Mouse (Mus musculus) erythroblast, adult 5-6 weeks (primary cell): ENCODE data around the gene Iqschfp. TPM values are rescaled to one million over a fixed set of nuclear protein-coding genes. Genes with fewer than 3 reads are reported as not detected.

ENCODE experiments used
- ATAC-seq: replicated peaks from 2 replicates; pipeline ENCODE4 v1.8.0; 2016; ENCODE audit warnings: moderate number of reproducible peaks, mild to moderate bottlenecking, moderate TSS enrichment, inconsistent platforms; ENCODE audit not compliant: poor library complexity, low FRiP score, severe bottlenecking
- total RNA-seq, 2 experiments: library from RNA; stranded (forward) in 1 of 2; stranded (reverse) in 1 of 2; fragments of 150-400 nt in 1 of 2; fragments of 200-764, 138-1000 nt in 1 of 2; gene quantifications; 2 replicates each; pipeline versions ENCODE4 v1.2.3 to v1.2.4; 2015 to 2017; ENCODE audit warnings: low replicate concordance in 2 of 2

The Iqschfp gene
- total RNA-seq, 2 experiments from 2014 or later = not detected

DNA sequence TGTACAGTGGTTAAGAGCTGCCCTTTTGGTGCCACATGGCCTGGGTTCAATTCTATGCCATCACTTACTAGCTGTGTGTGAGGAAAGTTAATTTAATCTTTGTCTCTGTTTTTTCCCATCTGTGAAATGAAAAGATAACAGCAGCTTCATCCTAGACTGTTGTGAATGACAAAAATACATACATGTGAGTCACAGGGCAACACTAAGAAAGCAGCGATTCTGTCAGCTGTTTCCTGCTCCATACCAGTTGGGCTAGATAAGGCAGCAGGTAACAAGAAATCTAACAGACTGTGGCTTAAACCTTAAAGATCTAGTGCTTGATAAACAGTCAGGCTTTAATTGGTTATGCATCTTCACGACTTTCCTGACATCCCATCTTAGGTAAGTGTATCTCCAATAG lies 297.1 kb downstream of the Iqschfp start:
- ATAC-seq = no peak

- no peak for ATAC-seq
Observed at GRCm38 (mm10) chr3:68196933-68197332, 304.9 kb downstream of the Iqschfp start.

DNA sequence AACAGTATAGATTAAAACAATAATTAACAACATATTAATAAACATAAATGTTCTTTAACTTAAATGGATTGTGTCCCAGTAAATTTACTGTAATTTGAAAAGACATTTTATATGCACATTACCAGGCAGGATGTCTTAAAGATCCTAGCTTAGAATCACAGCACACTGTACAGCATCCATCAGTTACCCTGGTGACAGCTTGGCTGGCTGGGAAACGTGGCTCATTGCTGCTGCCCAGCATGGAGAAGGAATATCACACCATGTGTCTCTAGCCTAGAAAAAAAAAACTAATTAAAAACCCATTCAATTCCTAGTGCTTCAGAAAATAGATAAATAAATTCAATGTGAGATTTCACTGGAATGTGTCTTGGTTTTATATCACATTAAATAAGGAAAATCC lies 309.2 kb downstream of the Iqschfp start:
- ATAC-seq = no peak

DNA sequence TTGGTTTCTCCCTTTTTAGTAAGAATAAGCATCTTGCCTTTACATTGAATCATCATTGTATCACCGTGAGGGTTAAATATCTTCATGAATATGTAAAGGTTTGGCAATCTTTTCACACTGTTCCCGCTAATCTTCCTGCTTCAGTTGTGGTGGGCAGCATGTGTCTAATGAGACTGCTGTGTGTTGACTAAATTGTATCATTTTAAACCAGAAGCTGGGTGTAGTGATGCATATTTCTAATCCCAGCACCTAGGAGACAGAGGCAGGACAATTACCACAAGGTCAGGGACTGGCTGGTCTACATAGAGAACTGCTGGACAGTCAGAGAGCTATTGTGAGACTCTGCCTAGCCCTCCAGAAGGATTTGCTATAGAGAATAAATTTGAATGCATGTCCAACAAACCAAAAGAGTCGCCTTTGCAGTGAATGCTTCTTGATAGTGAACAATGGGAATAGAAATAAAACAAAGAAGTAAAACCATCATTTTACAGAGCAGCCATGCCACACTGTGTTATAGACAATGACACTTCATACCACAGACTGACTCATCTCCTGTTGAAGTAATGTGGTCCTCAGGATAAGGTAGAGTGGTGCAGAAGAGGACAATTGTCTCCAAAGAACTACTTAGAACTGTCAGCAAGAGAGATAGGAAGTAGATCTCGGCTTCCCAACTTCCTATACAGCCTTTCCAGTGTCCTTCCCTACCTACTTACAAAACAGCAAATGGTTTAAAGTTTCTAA lies 310.3 kb downstream of the Iqschfp start:
- ATAC-seq = no peak

- no peak for ATAC-seq
Observed at GRCm38 (mm10) chr3:68203934-68204467, 312.0 kb downstream of the Iqschfp start.

DNA sequence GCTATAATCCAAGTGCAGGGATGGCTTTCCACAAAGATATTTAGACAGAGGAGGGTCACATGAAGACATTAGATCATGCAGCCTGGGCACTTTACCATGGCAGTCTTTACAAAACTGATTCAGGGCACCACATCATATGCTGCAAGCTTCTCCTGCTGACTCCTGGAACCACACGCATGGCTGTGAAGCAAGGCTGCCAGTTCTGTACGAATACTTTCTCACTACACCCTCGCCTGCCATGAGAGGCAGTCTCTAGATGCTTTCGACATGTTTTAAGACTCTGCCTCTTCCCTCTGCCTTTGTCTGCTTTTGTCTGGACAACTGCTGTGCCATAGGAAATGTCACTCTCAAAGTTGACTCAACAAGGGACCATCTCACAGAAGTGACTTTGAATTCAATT lies 318.4 kb downstream of the Iqschfp start:
- ATAC-seq = no peak

DNA sequence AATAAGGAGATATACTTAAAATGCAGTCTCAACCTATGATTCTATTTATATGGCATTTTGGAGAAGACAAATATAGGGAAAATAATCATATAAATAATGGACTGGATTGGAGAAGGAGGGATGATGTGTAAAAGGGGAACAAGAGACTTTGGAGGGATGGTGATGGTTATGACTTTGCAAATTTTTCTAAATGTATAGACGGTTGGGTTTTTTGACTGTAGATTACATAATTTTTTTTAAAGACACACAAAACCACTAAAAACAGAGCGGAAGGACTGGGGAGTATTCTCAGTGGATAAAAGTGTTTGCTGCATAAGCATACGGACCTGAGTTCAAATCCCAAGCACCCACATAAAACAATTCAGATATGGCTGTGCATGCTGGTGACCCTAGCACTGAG lies 329.4 kb downstream of the Iqschfp start:
- no peak for ATAC-seq

- no peak for ATAC-seq
Observed at GRCm38 (mm10) chr3:68239887-68240286, 347.9 kb downstream of the Iqschfp start.

- no peak for ATAC-seq
Observed at GRCm38 (mm10) chr3:68243239-68243638, 351.2 kb downstream of the Iqschfp start.

DNA sequence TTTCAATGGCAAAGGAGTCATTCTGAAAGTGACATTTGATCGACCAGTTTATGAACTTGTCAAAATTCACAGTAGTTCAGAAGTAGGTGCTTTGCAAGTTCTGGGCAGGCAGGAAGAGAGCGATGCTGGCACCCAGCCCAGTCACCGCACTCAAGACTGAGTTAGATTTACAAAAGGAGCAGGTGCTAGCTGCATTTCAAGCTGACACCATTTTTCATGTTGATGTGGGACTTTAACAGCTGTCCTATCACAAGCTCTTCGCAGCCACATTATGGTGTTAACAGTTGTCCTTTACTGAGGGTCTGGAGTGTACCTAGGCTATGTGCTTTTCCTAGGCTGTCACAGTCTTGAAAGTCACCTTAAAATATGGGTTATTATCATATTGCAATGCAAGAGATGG lies 354.1 kb downstream of the Iqschfp start:
- ATAC-seq = no peak

- ATAC-seq = no peak
Observed at GRCm38 (mm10) chr3:68250589-68250988, 358.6 kb downstream of the Iqschfp start.

DNA sequence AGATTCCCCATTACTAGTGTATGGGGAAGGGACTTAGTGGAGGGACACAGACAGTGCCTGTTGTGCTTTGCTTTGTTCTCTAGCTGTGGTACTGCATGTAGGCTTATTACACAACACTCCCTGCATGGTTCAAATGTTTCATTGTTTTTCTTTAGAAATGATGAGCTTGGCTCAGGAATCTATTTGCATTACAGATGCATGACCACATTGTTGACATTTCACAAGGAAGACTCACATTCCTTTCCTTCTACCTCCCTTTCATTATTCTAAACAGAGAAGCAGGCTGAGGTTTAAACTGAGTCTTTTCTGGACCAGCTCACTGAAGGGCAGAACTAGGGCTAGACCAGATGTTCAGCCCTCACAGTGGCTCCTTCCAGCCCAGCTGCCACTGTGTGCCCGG lies 360.3 kb downstream of the Iqschfp start:
- no peak for ATAC-seq

DNA sequence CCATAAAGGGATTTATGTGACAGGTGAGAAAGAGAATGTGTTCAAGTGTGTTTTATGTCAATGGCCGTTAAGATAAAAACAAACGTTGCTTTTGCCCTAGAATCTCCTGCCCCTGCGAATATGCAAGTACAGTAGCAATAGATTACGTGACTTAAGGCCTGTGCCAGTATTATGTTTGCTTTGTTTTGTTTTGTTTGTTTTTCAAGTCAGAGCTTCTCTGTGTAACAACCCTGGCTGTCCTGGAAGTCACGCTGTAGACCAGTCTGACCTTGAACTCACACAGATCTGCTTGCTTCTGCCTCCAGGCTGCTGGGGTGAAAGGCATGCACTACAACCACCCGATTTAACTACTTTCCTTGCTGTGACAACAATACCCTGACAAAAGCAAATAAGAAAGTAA lies 370.3 kb downstream of the Iqschfp start:
- no peak for ATAC-seq

GRCm38 (mm10) chr3:68267905-68268304 lies 375.9 kb downstream of the Iqschfp start:
- ATAC-seq = no peak

GRCm38 (mm10) chr3:68269251-68269650 lies 377.2 kb downstream of the Iqschfp start:
- no peak for ATAC-seq

GRCm38 (mm10) chr3:68270246-68270645 lies 378.2 kb downstream of the Iqschfp start:
- no peak for ATAC-seq

DNA sequence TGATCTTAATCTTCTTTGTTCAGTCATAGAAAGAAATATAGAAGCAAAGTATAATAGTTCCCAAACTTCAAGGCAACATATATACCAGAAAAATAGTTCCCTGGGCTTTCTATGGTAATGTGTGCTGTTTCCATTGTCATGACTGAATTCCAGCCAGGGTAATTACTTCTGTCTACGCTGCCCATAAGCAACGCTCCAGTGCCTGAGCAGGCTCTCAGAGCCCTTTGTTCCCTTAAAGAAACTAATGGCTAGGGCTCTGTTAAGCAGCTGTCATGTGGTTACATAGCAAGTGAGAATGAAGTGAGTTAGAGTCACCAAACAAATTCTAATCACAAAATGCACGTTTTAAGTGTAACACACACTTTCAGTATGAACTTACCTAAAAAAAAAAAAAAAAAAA lies 379.4 kb downstream of the Iqschfp start:
- ATAC-seq = no peak

DNA sequence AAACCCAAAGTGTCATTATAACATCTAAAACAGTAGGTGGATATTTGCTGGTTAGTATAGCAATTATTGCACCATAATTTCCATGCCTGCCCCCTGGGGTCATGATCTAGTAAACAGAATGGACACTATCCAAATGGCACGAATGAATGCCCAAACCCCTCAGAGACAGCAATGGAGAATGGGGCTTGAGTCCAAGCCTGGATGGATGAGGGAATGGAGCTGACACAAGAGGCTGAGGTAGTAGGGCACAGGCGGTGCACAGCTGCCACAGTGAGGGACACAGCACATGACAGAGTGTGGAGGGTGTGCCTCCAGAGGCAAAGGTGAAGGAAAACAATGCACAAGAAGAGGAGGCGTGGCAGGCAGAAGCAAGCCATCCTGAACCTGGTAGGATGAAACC lies 379.8 kb downstream of the Iqschfp start:
- ATAC-seq = no peak

- ATAC-seq = no peak
Observed at GRCm38 (mm10) chr3:68282844-68283594, 391.0 kb downstream of the Iqschfp start.

DNA sequence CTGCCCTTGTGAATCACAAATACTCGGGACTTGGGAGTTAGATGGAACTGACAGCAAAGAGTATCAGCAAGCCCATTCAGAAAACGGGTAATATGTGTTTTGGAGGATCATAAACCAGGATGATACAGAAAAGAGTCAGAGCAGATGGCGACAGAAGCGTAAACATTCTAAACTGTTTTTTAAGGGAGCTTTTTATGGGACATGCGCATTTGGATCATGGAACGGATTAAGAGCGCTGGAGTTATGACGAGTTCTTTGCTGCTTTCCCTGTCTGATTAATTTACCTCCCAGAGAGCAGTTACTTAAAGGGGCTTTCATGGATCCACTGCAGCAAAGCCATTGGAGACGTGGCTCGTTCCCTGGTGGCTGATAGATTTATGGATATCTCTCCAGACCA lies 391.6 kb downstream of the Iqschfp start:
- no peak for ATAC-seq

GRCm38 (mm10) chr3:68284500-68284899 lies 392.5 kb downstream of the Iqschfp start:
- ATAC-seq = no peak
